8 mouse cellular contexts compared by ENCODE assay signal in the genomic region with DNA sequence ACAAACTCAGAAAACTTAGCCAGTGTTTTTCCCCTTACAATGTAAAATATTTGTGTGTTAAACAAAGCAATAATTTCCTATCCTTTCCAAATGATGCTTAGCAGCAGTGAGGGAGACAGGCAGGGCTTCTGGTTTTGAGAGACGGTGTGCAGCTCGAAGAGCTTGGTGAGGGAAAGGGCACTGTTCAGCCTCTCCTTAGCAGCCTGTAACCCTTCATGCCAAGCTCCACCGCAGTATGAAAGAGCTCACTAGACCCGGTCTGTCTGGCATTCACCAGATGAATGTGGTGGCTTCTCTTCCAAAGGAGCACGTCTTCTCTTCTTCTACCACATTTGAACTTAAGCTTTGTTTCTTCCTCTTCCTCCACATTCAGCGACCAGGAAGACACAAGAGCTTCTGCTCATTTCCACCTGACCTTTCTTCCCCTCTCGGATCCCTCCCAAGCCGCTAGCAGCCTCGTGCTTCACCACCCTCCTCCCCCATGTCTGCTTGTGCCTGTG.
A peak's percentile ranks its signal among the peaks of the same experiment; 100 is the strongest.
DNase-seq lines count a peak whose midpoint lies in the region; ATAC-seq and TF ChIP-seq lines count a peak whose summit lies in the region.
"Had no signal": no experiment of that assay in that cellular context is flagged by ENCODE, and none has a peak within 500 bp of the region (broad histone marks: within the 10 kb centered on the region; RNA-seq: fewer than 3 reads in every experiment).

No protein-coding gene starts in this region.

- peaks cover 37% of the 10 kb centered on the region for H3K4me1 ChIP-seq in heart, embryonic 10.5 days
- H3K4me1 ChIP-seq in liver, embryonic 13.5 days (replicated peaks), result peaks cover 28% of the 10 kb centered on the region
- H3K4me1 ChIP-seq in liver, postnatal 0 days (ENCODE audit: insufficient read depth), result peaks cover 4% of the 10 kb centered on the region; the same call in 1 of the 2 replicates

- peaks cover 3% of the 10 kb centered on the region for H3K36me3 ChIP-seq in heart, embryonic 10.5 days
- H3K36me3 ChIP-seq in liver, embryonic 13.5 days, result no peaks in the 10 kb centered on the region
- H3K36me3 ChIP-seq in liver, postnatal 0 days (replicated peaks; ENCODE audit: insufficient read depth, low read length), result peaks cover 12% of the 10 kb centered on the region

- H3K4me3 ChIP-seq in heart, embryonic 10.5 days, result no peak overlapping the region
- no peak overlapping the region for H3K4me3 ChIP-seq in liver, embryonic 13.5 days (replicated peaks)
- no peak overlapping the region for H3K4me3 ChIP-seq in liver, postnatal 0 days (ENCODE audit: low read depth, low read length)

- H3K27ac ChIP-seq in heart, embryonic 10.5 days, result peak overlapping the region; percentile 64; the same call in 1 of the 2 replicates
- H3K27ac ChIP-seq in liver, embryonic 13.5 days, result peak overlapping the region; percentile 37; the same call in 1 of the 2 replicates
- no peak overlapping the region for H3K27ac ChIP-seq in liver, postnatal 0 days (ENCODE audit: low read depth)

- H3K9ac ChIP-seq in liver, embryonic 13.5 days, result no peak overlapping the region
- H3K9ac ChIP-seq in liver, postnatal 0 days (replicated peaks), result no peak overlapping the region

- TF ChIP-seq CTCF in liver, postnatal 0 days (IDR thresholded peaks at IDR 0.05; ENCODE audit: low read depth), result no peak

- H3K9me3 ChIP-seq in heart, embryonic 10.5 days, result no peaks in the 10 kb centered on the region
- H3K9me3 ChIP-seq in liver, embryonic 13.5 days (replicated peaks), result no peaks in the 10 kb centered on the region
- no peaks in the 10 kb centered on the region for H3K9me3 ChIP-seq in liver, postnatal 0 days (ENCODE audit: low read length)

- WGBS in heart, embryonic 10.5 days, result 78% methylated on average over 9 of the region's 9 CpGs
- WGBS in liver, embryonic 13.5 days (ENCODE audit: insufficient replicate concordance), result 36% methylated on average over 9 of the region's 9 CpGs
- 44% methylated on average over 9 of the region's 9 CpGs for WGBS in liver, postnatal 0 days (ENCODE audit: insufficient replicate concordance)

- DNase-seq in heart, embryonic 10.5 days (ENCODE audit: low spot score), result no peak
- no peak for DNase-seq in heart, adult 9 months (ENCODE audit: low spot score in 2 of 2)
- DNase-seq in liver, embryonic 13.5 days, result no peak
- no peak for DNase-seq in liver, postnatal 0 days
- peak; percentile 26 for DNase-seq in naive thymus-derived CD4-positive, alpha-beta T cell, adult 2 months (ENCODE audit: low read depth)
- no peak for DNase-seq in ovary, postnatal 14 days (ENCODE audit: low spot score)
- DNase-seq: gastrocnemius, postnatal 36 days had no signal

- TF ChIP-seq EP300 in liver, postnatal 0 days (IDR thresholded peaks at IDR 0.05; ENCODE audit: low read depth), result no peak

- no peaks in the 10 kb centered on the region for H3K27me3 ChIP-seq in heart, embryonic 10.5 days (ENCODE audit: insufficient read depth, poor library complexity, severe bottlenecking)
- H3K27me3 ChIP-seq in liver, embryonic 13.5 days, result no peaks in the 10 kb centered on the region
- H3K27me3 ChIP-seq in liver, postnatal 0 days (ENCODE audit: insufficient read depth, low read length), result no peaks in the 10 kb centered on the region

- ATAC-seq in liver, embryonic 13.5 days (ENCODE audit: low read depth), result no peak
- ATAC-seq in liver, postnatal 0 days, result no peak
- peak; percentile 38 for ATAC-seq in granulocyte monocyte progenitor cell, adult 5-6 weeks (replicated peaks; ENCODE audit: poor library complexity, severe bottlenecking)

- no peak overlapping the region for H3K4me2 ChIP-seq in liver, embryonic 13.5 days
- no peak overlapping the region for H3K4me2 ChIP-seq in liver, postnatal 0 days (ENCODE audit: low read depth, low read length)
